Mouse (Mus musculus): ENCODE data around the gene Fbxo9. TPM values are rescaled to one million over a fixed set of nuclear protein-coding genes. Genes with fewer than 3 reads are reported as not detected.

Gene Fbxo9
- polyA plus RNA-seq, 1 experiment from 2014 or later, result 29.8 TPM

DNA sequence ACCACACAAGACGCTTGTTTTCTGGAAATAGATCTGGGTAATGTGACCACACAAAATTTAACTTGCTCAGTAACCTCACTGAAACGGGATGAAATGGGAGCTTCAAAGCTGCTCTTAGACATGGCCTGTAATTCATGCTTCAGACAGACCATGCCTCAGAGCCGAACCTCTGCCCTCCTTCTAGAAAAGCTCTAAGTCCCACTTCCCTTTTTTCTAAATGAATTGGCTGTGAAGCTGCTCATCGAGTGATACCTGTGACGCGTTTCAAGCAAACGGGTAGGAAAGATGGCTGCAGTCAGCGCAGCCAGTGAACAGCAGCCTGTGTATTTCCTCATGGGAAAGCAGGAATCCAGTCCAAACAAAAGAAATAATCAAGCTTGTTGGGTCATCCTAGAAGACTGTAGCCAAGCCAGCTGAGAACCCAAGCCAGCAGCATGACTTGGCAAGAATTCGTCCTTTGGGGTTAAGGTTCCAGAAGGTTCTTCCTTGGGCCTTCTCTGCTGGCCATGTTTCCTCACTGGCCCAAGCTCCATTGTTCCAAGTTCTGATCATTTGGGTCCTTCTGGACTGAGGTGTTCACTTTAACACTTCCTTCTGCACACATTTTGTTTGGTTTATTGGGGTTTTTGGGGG, 29.3 kb upstream of the Fbxo9 start:
- 91% methylated on average over 9 of the region's 9 CpGs for WGBS
- ATAC-seq (replicated peaks; ENCODE audit: low FRiP score), result no peak
- H3K36me3 ChIP-seq (ENCODE audit: control insufficient read depth, insufficient read depth, low read length), result peaks cover 14% of the 10 kb centered on the region

GRCm38 (mm10) chr9:78135658-78136057, 26.8 kb upstream of the Fbxo9 start:
- Histone ChIP-seq H3K4me2 (ENCODE audit: low read depth, low read length, severe bottlenecking) (no peak overlapping the region), H3K27ac (ENCODE audit: low read depth, low read length) (no peak overlapping the region), H3K4me3 (ENCODE audit: low read depth, low read length) (no peak overlapping the region), H3K36me3 (ENCODE audit: control insufficient read depth, insufficient read depth, low read length) (peaks cover 11% of the 10 kb centered on the region; the same call in 1 of the 2 replicates), H3K4me1 (replicated peaks; ENCODE audit: control insufficient read depth, insufficient read depth, low read length) (no peaks in the 10 kb centered on the region), H3K27me3 (ENCODE audit: control insufficient read depth, insufficient read depth, low read length) (no peaks in the 10 kb centered on the region), H3K9ac (ENCODE audit: low read length) (no peak overlapping the region), H3K9me3 (ENCODE audit: control insufficient read depth, low read length) (no peaks in the 10 kb centered on the region)
- WGBS, result 52% methylated on average over 7 of the region's 7 CpGs
- DNase-seq (ENCODE audit: low spot score) (no peak), ATAC-seq (replicated peaks; ENCODE audit: low FRiP score) (no peak)

More for the DNA sequence above, 29.3 kb upstream of the Fbxo9 start:
- H3K4me2 ChIP-seq (ENCODE audit: low read depth, low read length, severe bottlenecking), result no peak overlapping the region
- no peaks in the 10 kb centered on the region for H3K4me1 ChIP-seq (replicated peaks; ENCODE audit: control insufficient read depth, insufficient read depth, low read length)
- H3K9ac ChIP-seq (ENCODE audit: low read length), result no peak overlapping the region
- H3K4me3 ChIP-seq (ENCODE audit: low read depth, low read length), result no peak overlapping the region
- no peak for DNase-seq (ENCODE audit: low spot score)
- no peak overlapping the region for H3K27ac ChIP-seq (ENCODE audit: low read depth, low read length)
- H3K9me3 ChIP-seq (ENCODE audit: control insufficient read depth, low read length), result no peaks in the 10 kb centered on the region; the same call in 1 of the 2 replicates
- H3K27me3 ChIP-seq (ENCODE audit: control insufficient read depth, insufficient read depth, low read length), result no peaks in the 10 kb centered on the region

GRCm38 (mm10) chr9:78126643-78127042, 17.8 kb upstream of the Fbxo9 start:
- no peak for DNase-seq (ENCODE audit: low spot score)

GRCm38 (mm10) chr9:78126007-78126406, 17.1 kb upstream of the Fbxo9 start:
- ATAC-seq (replicated peaks; ENCODE audit: low FRiP score), result no peak; the same call in 1 of the 2 replicates

More at GRCm38 (mm10) chr9:78126643-78127042, 17.8 kb upstream of the Fbxo9 start:
- no peak overlapping the region for H3K27ac ChIP-seq (ENCODE audit: low read depth, low read length)
- H3K9ac ChIP-seq (ENCODE audit: low read length), result no peak overlapping the region
- H3K9me3 ChIP-seq (ENCODE audit: control insufficient read depth, low read length), result no peaks in the 10 kb centered on the region
- no peak overlapping the region for H3K4me3 ChIP-seq (ENCODE audit: low read depth, low read length)
- WGBS, result 61% methylated on average over 10 of the region's 10 CpGs
- H3K36me3 ChIP-seq (ENCODE audit: control insufficient read depth, insufficient read depth, low read length), result peaks cover 3% of the 10 kb centered on the region; the same call in 1 of the 2 replicates
- no peak for ATAC-seq (replicated peaks; ENCODE audit: low FRiP score)
- H3K4me2 ChIP-seq (ENCODE audit: low read depth, low read length, severe bottlenecking), result no peak overlapping the region
- H3K27me3 ChIP-seq (ENCODE audit: control insufficient read depth, insufficient read depth, low read length), result no peaks in the 10 kb centered on the region
- H3K4me1 ChIP-seq (replicated peaks; ENCODE audit: control insufficient read depth, insufficient read depth, low read length), result no peaks in the 10 kb centered on the region

GRCm38 (mm10) chr9:78124297-78124696, 15.4 kb upstream of the Fbxo9 start:
- 89% methylated on average over 6 of the region's 6 CpGs for WGBS
- DNase-seq (ENCODE audit: low spot score) (no peak), ATAC-seq (replicated peaks; ENCODE audit: low FRiP score) (no peak)
- H3K4me3 ChIP-seq (ENCODE audit: low read depth, low read length), result no peak overlapping the region
- no peaks in the 10 kb centered on the region for H3K9me3 ChIP-seq (ENCODE audit: control insufficient read depth, low read length)
- H3K4me2 ChIP-seq (ENCODE audit: low read depth, low read length, severe bottlenecking), result no peak overlapping the region
- no peaks in the 10 kb centered on the region for H3K27me3 ChIP-seq (ENCODE audit: control insufficient read depth, insufficient read depth, low read length)
- no peaks in the 10 kb centered on the region for H3K4me1 ChIP-seq (replicated peaks; ENCODE audit: control insufficient read depth, insufficient read depth, low read length)
- no peak overlapping the region for H3K9ac ChIP-seq (ENCODE audit: low read length)
- H3K27ac ChIP-seq (ENCODE audit: low read depth, low read length), result no peak overlapping the region
- no peaks in the 10 kb centered on the region; the same call in 1 of the 2 replicates for H3K36me3 ChIP-seq (ENCODE audit: control insufficient read depth, insufficient read depth, low read length)

More at GRCm38 (mm10) chr9:78126007-78126406, 17.1 kb upstream of the Fbxo9 start:
- Histone ChIP-seq H3K4me3 (ENCODE audit: low read depth, low read length) (no peak overlapping the region), H3K36me3 (ENCODE audit: control insufficient read depth, insufficient read depth, low read length) (no peaks in the 10 kb centered on the region; the same call in 1 of the 2 replicates), H3K9ac (ENCODE audit: low read length) (no peak overlapping the region), H3K9me3 (ENCODE audit: control insufficient read depth, low read length) (no peaks in the 10 kb centered on the region), H3K4me2 (ENCODE audit: low read depth, low read length, severe bottlenecking) (no peak overlapping the region), H3K4me1 (replicated peaks; ENCODE audit: control insufficient read depth, insufficient read depth, low read length) (no peaks in the 10 kb centered on the region), H3K27ac (ENCODE audit: low read depth, low read length) (no peak overlapping the region), H3K27me3 (ENCODE audit: control insufficient read depth, insufficient read depth, low read length) (no peaks in the 10 kb centered on the region)
- 81% methylated on average over 6 of the region's 6 CpGs for WGBS
- DNase-seq (ENCODE audit: low spot score), result no peak

- no peak overlapping the region for H3K9ac ChIP-seq (ENCODE audit: low read length)
- no peak overlapping the region for H3K4me2 ChIP-seq (ENCODE audit: low read depth, low read length, severe bottlenecking)
Measured at GRCm38 (mm10) chr9:78122939-78123712, 14.3 kb upstream of the Fbxo9 start.

GRCm38 (mm10) chr9:78121985-78122384, 13.1 kb upstream of the Fbxo9 start:
- Histone ChIP-seq H3K27ac (ENCODE audit: low read depth, low read length) (no peak overlapping the region), H3K4me1 (replicated peaks; ENCODE audit: control insufficient read depth, insufficient read depth, low read length) (no peaks in the 10 kb centered on the region), H3K9me3 (ENCODE audit: control insufficient read depth, low read length) (no peaks in the 10 kb centered on the region), H3K4me2 (ENCODE audit: low read depth, low read length, severe bottlenecking) (no peak overlapping the region), H3K9ac (ENCODE audit: low read length) (no peak overlapping the region), H3K36me3 (ENCODE audit: control insufficient read depth, insufficient read depth, low read length) (no peaks in the 10 kb centered on the region; the same call in 1 of the 2 replicates), H3K27me3 (ENCODE audit: control insufficient read depth, insufficient read depth, low read length) (no peaks in the 10 kb centered on the region), H3K4me3 (ENCODE audit: low read depth, low read length) (no peak overlapping the region)
- DNase-seq (ENCODE audit: low spot score) (no peak), ATAC-seq (replicated peaks; ENCODE audit: low FRiP score) (no peak)
- 90% methylated on average over 6 of the region's 6 CpGs for WGBS

More at GRCm38 (mm10) chr9:78122939-78123712, 14.3 kb upstream of the Fbxo9 start:
- no peak for DNase-seq (ENCODE audit: low spot score)
- no peaks in the 10 kb centered on the region; the same call in 1 of the 2 replicates for H3K36me3 ChIP-seq (ENCODE audit: control insufficient read depth, insufficient read depth, low read length)
- no peak for ATAC-seq (replicated peaks; ENCODE audit: low FRiP score)
- 93% methylated on average over 7 of the region's 7 CpGs for WGBS
- H3K4me1 ChIP-seq (replicated peaks; ENCODE audit: control insufficient read depth, insufficient read depth, low read length), result no peaks in the 10 kb centered on the region
- no peaks in the 10 kb centered on the region for H3K9me3 ChIP-seq (ENCODE audit: control insufficient read depth, low read length)
- H3K27ac ChIP-seq (ENCODE audit: low read depth, low read length), result no peak overlapping the region
- H3K27me3 ChIP-seq (ENCODE audit: control insufficient read depth, insufficient read depth, low read length), result no peaks in the 10 kb centered on the region
- no peak overlapping the region for H3K4me3 ChIP-seq (ENCODE audit: low read depth, low read length)

- Histone ChIP-seq H3K4me1 (replicated peaks; ENCODE audit: control insufficient read depth, insufficient read depth, low read length) (no peaks in the 10 kb centered on the region), H3K9me3 (ENCODE audit: control insufficient read depth, low read length) (no peaks in the 10 kb centered on the region), H3K9ac (ENCODE audit: low read length) (no peak overlapping the region), H3K4me3 (ENCODE audit: low read depth, low read length) (no peak overlapping the region), H3K4me2 (ENCODE audit: low read depth, low read length, severe bottlenecking) (no peak overlapping the region), H3K36me3 (ENCODE audit: control insufficient read depth, insufficient read depth, low read length) (no peaks in the 10 kb centered on the region; the same call in 1 of the 2 replicates), H3K27me3 (ENCODE audit: control insufficient read depth, insufficient read depth, low read length) (no peaks in the 10 kb centered on the region), H3K27ac (ENCODE audit: low read depth, low read length) (no peak overlapping the region)
- no peak for ATAC-seq (replicated peaks; ENCODE audit: low FRiP score)
- DNase-seq (ENCODE audit: low spot score), result no peak
- 87% methylated on average over 8 of the region's 8 CpGs for WGBS
Measured at GRCm38 (mm10) chr9:78121358-78121757, 12.5 kb upstream of the Fbxo9 start.
